Mouse (Mus musculus): Measurements from ENCODE around the gene Dnajc6. TPM values are rescaled to one million over a fixed set of nuclear protein-coding genes. Genes with fewer than 3 reads are reported as not detected.

Dnajc6 gene
- 54.1 and 56.6 TPM in 2 replicates for polyA plus RNA-seq (2015; fragmentation: Nextera tagmentation; extraction: Ambion mirVana)

DNA sequence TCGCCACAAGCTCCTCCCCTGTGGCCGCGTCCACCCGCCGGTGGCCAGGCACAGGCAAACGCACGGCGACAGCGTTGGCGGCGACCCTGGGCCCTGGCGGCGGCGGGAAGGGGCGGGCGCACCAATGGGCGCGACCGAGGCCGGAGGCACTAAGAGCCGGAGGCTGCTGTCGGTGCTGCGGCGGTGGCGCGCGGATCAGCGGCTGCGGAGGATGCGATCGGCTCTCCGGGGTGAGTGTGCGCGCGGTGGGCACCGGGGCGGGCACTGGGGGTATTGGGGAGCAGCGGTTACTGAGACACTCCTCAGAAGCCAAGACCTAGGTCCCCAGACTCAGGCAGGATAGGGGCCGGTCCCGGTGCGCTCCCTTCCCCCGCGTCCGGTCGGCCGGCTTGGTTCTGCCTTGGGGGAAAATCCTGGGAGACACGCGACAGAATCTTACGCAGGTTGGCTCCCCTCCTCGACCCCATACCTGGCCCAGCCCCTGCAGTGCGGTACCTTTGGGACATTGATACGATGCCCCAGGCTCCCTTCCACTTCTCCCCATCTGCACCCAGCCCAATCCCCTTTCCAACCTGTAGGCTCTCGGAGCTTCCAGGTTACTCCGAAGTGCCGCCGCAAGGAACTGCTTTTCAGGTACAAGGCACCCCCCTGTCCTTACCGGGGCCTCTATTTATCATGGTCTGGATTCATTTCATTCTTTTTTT is at the start of gene Dnajc6:
Dnajc6 (plus strand) TSS at position 115 of the 704 bp plus-strand sequence.
- no peak within 1 kb of the TSS for H3K27ac ChIP-seq
- H3K4me3 ChIP-seq = peak within 1 kb of the TSS; percentile 59
- H3K4me1 ChIP-seq = peaks cover 3% of the 10 kb centered on the region
- WGBS = under 1% methylated on average over 50 of the region's 57 CpGs
- peak within 1 kb of the TSS; percentile 59 for H3K9ac ChIP-seq
- ATAC-seq (replicated peaks) = peak; percentile 83
- peaks cover 18% of the 10 kb centered on the region for H3K27me3 ChIP-seq (replicated peaks)
- no peaks in the 10 kb centered on the region for H3K9me3 ChIP-seq
- H3K36me3 ChIP-seq (replicated peaks) = no peaks in the 10 kb centered on the region
- H3K4me2 ChIP-seq = peak within 1 kb of the TSS; percentile 86

DNA sequence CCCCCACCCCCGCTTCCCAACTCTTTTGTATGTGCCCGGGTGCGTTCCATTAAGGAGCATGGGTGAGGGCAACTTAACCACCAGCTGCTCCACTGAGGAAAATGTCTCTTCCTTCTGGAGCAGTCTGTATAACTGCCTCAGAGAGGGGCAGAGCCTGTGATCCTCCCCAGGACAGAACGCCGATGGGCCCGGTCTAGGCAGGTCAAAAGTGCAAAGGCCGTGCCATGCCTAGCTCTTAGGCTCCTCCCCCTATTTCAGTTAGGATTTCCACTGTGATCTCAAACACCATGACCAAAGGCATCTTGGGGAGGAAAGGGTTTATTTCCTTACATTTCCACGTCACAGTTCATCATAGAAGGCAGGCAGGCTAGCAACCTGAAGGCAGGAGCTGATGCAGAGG is 47.7 kb upstream of the Dnajc6 start:
- no peak overlapping the region for H3K4me3 ChIP-seq
- no peak overlapping the region for H3K9ac ChIP-seq
- no peak overlapping the region for H3K27ac ChIP-seq
- no peaks in the 10 kb centered on the region for H3K27me3 ChIP-seq (replicated peaks)
- no peaks in the 10 kb centered on the region for H3K36me3 ChIP-seq (replicated peaks)
- WGBS = 87% methylated on average over 8 of the region's 8 CpGs
- no peak for ATAC-seq (replicated peaks)
- H3K4me1 ChIP-seq = no peaks in the 10 kb centered on the region
- H3K9me3 ChIP-seq = no peaks in the 10 kb centered on the region
- H3K4me2 ChIP-seq = no peak overlapping the region

DNA sequence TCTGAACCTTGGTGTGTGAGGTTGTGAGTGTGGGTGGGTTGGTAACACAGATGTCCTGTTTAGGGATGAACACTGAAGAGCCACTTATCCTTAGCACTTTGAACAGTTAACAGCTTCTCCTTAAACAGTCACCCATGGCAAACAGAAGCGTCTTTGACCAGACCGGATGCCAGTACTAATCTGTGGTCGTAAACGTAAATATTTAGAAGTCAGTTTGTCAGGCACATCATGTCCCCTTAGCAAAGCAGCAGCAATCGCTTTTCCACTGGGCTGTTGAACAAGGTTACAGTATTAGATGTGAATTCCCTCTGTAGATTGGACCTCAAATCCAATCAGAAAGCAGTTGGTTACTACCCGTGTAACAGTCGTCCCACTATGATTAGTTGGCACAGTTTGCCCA is 47.1 kb upstream of the Dnajc6 start:
- Histone ChIP-seq H3K36me3 (replicated peaks) (no peaks in the 10 kb centered on the region), H3K9me3 (no peaks in the 10 kb centered on the region), H3K4me2 (no peak overlapping the region), H3K27me3 (replicated peaks) (no peaks in the 10 kb centered on the region), H3K27ac (no peak overlapping the region), H3K9ac (no peak overlapping the region), H3K4me3 (no peak overlapping the region), H3K4me1 (no peaks in the 10 kb centered on the region)
- ATAC-seq (replicated peaks) = no peak
- 92% methylated on average over 7 of the region's 7 CpGs for WGBS

DNA sequence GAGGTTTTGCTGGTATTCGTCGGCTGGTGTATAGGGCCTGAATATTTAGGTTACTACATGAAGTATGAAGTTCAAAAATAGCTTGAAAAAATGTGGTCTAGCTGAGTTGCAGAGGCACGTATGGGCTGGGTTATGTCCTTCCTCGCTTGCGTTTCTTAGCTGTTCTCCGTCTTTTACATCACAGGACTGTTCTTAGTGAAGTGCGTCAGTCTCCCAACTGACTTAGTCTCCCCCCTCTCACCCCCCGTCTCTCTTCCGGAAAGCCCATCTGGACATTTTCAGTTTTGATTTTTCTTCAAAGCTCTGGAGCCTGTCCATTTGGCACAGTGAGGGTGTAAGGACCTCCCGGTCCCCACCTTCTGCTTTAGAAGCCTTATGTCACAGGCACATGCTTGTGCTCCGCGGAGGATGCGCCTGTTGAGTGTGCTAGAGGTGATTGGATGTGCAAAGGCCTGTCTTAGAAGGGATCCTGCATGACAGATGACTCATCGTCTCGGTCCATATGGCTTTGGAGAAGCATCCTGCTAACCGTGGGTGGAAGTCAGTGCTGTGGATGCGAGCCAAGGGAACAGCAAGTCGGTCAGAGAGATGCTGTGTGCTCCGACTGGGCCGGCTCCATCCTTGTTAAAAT is 46.2 kb upstream of the Dnajc6 start:
- Histone ChIP-seq H3K36me3 (replicated peaks) (no peaks in the 10 kb centered on the region), H3K4me2 (no peak overlapping the region), H3K4me1 (no peaks in the 10 kb centered on the region), H3K4me3 (no peak overlapping the region), H3K27me3 (replicated peaks) (no peaks in the 10 kb centered on the region), H3K27ac (no peak overlapping the region), H3K9ac (no peak overlapping the region), H3K9me3 (no peaks in the 10 kb centered on the region)
- ATAC-seq (replicated peaks) = no peak
- 88% methylated on average over 20 of the region's 20 CpGs for WGBS

DNA sequence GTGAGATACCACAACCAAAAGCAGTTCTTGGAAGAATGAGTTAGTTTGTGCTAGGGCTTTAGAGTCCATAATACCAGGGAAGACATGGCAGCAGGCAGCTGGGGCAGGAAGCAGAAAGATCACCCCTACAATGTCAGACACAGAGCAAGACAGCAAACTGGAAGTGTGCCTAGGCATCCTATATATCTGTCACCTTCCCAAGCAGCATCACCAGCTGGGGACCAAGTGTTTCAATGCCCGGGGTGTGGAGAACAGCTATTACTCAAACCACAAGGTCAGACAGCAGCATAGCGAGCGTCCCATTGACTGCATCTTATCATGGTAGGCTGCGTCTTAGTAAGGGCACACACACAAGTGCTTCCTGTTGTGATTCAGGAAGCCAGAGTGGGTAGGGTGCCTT is 45.4 kb upstream of the Dnajc6 start:
- H3K4me3 ChIP-seq = no peak overlapping the region
- no peak overlapping the region for H3K27ac ChIP-seq
- H3K9ac ChIP-seq = no peak overlapping the region
- no peak for ATAC-seq (replicated peaks)
- no peaks in the 10 kb centered on the region for H3K9me3 ChIP-seq
- H3K4me2 ChIP-seq = no peak overlapping the region
- H3K27me3 ChIP-seq (replicated peaks) = no peaks in the 10 kb centered on the region
- H3K36me3 ChIP-seq (replicated peaks) = no peaks in the 10 kb centered on the region
- H3K4me1 ChIP-seq = no peaks in the 10 kb centered on the region
- 83% methylated on average over 4 of the region's 4 CpGs for WGBS

DNA sequence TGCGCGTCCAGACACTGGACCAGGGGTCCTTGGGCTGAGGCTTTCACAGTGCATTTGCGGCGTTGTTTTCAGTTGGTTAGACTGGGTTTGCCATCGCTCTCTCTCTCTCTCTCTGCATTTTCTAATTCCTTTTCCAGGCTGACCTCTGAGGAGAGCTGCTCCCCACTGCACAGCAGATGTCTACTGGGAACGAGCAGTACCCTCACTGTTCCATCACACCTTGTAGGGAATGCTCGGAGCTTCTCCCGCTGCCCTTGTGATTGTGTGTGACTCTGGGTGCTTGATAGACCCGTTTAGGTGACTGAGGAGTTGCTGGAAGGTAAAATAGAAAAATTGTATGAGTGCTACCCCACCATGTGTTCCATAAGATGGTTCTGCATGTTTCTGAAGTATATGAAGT is 43.6 kb upstream of the Dnajc6 start:
- H3K27ac ChIP-seq = no peak overlapping the region
- H3K4me1 ChIP-seq = no peaks in the 10 kb centered on the region
- H3K9me3 ChIP-seq = no peaks in the 10 kb centered on the region
- H3K4me3 ChIP-seq = no peak overlapping the region
- 93% methylated on average over 9 of the region's 9 CpGs for WGBS
- no peaks in the 10 kb centered on the region for H3K27me3 ChIP-seq (replicated peaks)
- no peak for ATAC-seq (replicated peaks)
- H3K36me3 ChIP-seq (replicated peaks) = no peaks in the 10 kb centered on the region
- H3K4me2 ChIP-seq = no peak overlapping the region
- no peak overlapping the region for H3K9ac ChIP-seq

DNA sequence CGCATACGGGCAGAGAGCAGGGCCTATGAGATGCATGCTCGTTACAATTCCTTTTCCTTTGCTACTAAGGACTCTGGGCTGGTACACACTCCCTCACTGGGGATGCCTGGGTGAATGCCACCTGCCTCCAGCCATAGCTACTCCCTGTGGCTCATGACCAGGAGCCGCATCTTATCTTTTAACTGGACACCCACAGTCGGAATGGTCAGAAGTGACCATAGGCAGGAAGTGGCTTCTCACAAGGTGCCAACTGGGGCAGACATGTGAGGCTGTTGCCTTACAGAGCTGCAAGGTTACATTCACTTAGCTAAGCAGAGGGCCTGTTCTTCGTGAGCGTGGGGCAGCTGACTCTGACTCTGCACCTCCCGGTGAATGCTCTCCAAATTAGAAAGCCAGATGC is 39.3 kb upstream of the Dnajc6 start:
- WGBS = 91% methylated on average over 8 of the region's 8 CpGs
- Histone ChIP-seq H3K27me3 (replicated peaks) (no peaks in the 10 kb centered on the region), H3K9me3 (no peaks in the 10 kb centered on the region), H3K4me2 (no peak overlapping the region), H3K4me3 (no peak overlapping the region), H3K36me3 (replicated peaks) (no peaks in the 10 kb centered on the region), H3K4me1 (no peaks in the 10 kb centered on the region), H3K9ac (no peak overlapping the region), H3K27ac (no peak overlapping the region)
- no peak for ATAC-seq (replicated peaks)

DNA sequence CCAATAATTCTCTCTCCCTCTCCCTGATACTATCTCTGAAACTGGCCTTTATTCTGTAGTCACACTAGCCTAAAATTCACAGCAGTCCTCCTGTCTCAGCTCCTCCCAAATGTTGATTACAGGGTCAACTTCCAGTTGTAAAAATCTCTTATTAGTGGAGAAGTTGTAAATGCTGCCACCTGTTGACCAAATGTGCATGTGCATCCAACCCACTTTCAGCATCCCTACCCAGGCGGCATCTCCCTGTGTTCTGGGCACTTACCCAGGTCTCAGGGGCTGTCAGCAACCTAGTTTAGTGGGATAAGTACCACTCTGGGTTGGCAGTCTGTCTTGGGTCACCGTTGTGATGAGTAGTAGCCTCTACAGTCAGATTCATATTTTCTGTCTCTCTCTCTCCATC is 38.1 kb upstream of the Dnajc6 start:
- Histone ChIP-seq H3K9me3 (no peaks in the 10 kb centered on the region), H3K4me3 (no peak overlapping the region), H3K27ac (no peak overlapping the region), H3K27me3 (replicated peaks) (no peaks in the 10 kb centered on the region), H3K4me1 (no peaks in the 10 kb centered on the region), H3K9ac (no peak overlapping the region), H3K36me3 (replicated peaks) (no peaks in the 10 kb centered on the region), H3K4me2 (no peak overlapping the region)
- ATAC-seq (replicated peaks) = no peak
- WGBS = 47% methylated on average over 2 of the region's 2 CpGs

DNA sequence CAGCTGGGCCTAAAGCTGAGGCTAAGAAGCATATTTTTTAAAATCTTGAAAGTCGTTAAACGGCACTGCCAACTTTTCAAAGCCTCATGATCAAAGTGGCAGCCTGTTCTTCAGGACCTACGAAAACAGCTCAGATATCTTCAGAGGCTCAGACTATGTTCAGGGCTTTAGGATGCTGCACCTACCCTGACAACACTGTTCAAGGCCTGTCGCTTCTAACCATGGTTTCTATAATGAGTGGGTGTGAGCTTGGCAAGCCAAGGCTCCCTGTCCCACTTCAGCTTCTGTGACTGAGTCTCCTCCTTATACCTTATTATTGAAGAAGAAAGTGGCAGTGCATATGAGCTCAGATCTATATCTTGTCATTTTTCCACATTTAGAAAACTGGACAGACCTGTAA is 37.1 kb upstream of the Dnajc6 start:
- H3K9ac ChIP-seq = no peak overlapping the region
- no peak overlapping the region for H3K27ac ChIP-seq
- no peak overlapping the region for H3K4me2 ChIP-seq
- H3K4me1 ChIP-seq = no peaks in the 10 kb centered on the region
- 88% methylated on average over 4 of the region's 4 CpGs for WGBS
- no peak for ATAC-seq (replicated peaks)
- H3K4me3 ChIP-seq = no peak overlapping the region
- no peaks in the 10 kb centered on the region for H3K36me3 ChIP-seq (replicated peaks)
- H3K27me3 ChIP-seq (replicated peaks) = no peaks in the 10 kb centered on the region
- H3K9me3 ChIP-seq = no peaks in the 10 kb centered on the region

DNA sequence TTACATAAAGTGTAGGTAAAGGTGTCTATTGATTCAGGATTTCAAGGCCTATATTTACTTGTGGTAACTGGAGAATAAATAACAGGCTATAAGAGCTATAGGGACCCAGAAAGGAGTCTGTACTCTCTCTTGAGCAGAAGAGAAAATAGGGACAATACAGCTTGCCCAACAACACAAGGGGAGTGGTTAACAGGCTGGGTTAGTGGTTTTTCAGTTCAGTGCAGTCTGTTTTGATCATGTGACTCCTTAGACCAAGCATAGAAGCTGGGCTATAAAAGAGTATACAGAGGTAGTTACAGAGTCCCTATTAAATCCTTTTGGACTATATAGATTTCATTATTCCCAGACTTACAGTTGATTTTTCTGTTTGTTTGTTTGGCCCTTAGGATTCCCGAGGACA is 36.3 kb upstream of the Dnajc6 start:
- H3K4me1 ChIP-seq = no peaks in the 10 kb centered on the region
- no peak for ATAC-seq (replicated peaks)
- no peak overlapping the region for H3K27ac ChIP-seq
- no peak overlapping the region for H3K9ac ChIP-seq
- H3K36me3 ChIP-seq (replicated peaks) = no peaks in the 10 kb centered on the region
- no peaks in the 10 kb centered on the region for H3K9me3 ChIP-seq
- WGBS = 85% methylated on average over 1 of the region's 1 CpGs
- no peak overlapping the region for H3K4me2 ChIP-seq
- no peak overlapping the region for H3K4me3 ChIP-seq
- no peaks in the 10 kb centered on the region for H3K27me3 ChIP-seq (replicated peaks)

DNA sequence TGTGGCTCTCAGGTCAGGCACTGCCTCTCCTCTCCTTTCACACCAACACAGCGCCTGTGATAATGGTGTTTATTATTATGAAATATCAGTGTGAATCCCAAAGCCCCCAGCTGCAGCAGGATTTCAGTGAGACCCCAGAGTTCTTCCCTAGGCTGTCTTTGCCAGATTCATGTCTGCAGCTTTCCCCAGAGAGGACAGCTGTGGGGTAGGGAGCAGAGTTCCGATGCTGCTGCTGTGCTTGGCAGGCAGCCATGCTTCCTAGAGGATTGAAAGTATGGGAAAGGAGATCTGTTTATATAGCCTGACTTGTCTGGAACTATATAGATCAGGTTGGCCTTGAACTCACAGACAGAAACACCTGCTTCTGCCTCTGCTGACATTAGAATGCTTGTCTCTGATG is 34.4 kb upstream of the Dnajc6 start:
- H3K36me3 ChIP-seq (replicated peaks) = no peaks in the 10 kb centered on the region
- no peak overlapping the region for H3K9ac ChIP-seq
- no peak overlapping the region for H3K4me3 ChIP-seq
- 89% methylated on average over 2 of the region's 2 CpGs for WGBS
- no peak for ATAC-seq (replicated peaks)
- H3K27ac ChIP-seq = no peak overlapping the region
- H3K27me3 ChIP-seq (replicated peaks) = no peaks in the 10 kb centered on the region
- H3K4me1 ChIP-seq = no peaks in the 10 kb centered on the region
- H3K9me3 ChIP-seq = no peaks in the 10 kb centered on the region
- no peak overlapping the region for H3K4me2 ChIP-seq

DNA sequence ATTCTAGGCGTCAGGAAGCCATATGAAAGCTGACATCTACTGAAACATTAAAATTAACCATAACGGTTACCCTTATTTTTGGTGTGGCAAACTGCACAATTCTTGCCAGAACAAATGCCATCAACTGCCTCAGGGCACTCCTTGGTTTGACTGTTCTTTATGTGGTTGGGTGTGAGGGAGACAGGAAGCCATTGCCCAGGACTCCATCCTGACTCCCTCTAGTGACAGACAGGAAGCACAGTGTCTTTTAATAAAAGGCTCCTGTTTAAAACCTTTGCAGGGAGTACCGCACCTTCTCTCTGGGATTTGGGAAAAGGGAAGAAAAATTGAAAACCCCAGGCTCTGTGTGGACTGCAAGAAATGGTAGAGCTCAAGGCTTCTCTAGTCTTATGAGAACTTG is 30.2 kb upstream of the Dnajc6 start:
- Histone ChIP-seq H3K9me3 (no peaks in the 10 kb centered on the region), H3K9ac (no peak overlapping the region), H3K27ac (no peak overlapping the region), H3K36me3 (replicated peaks) (no peaks in the 10 kb centered on the region), H3K4me2 (no peak overlapping the region), H3K4me3 (no peak overlapping the region), H3K4me1 (no peaks in the 10 kb centered on the region), H3K27me3 (replicated peaks) (no peaks in the 10 kb centered on the region)
- 91% methylated on average over 3 of the region's 3 CpGs for WGBS
- no peak for ATAC-seq (replicated peaks)

DNA sequence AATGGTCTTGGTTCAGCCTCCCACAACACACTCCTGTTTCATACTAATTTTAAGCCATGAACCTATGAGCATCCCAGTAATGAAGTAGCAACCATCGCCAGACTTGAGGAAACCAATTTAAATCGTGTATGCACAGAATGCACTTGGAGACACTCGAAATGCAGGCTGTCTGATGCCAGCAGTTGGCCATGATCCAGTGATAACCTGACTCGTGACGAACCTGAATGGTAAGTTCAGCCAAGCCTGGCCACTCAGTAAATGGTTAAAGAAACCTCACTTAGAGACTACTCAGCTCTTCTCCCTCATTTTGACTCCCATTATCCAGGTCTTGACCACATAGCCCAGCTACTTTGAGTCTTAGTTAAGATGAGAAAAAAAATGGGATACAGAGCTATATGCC is 27.2 kb upstream of the Dnajc6 start:
- no peak overlapping the region for H3K9ac ChIP-seq
- 84% methylated on average over 5 of the region's 5 CpGs for WGBS

More for the DNA sequence above, 27.2 kb upstream of the Dnajc6 start:
- H3K27ac ChIP-seq = no peak overlapping the region
- no peak overlapping the region for H3K4me2 ChIP-seq
- H3K27me3 ChIP-seq (replicated peaks) = no peaks in the 10 kb centered on the region
- no peak for ATAC-seq (replicated peaks)
- no peaks in the 10 kb centered on the region for H3K9me3 ChIP-seq
- H3K4me3 ChIP-seq = no peak overlapping the region
- no peaks in the 10 kb centered on the region for H3K36me3 ChIP-seq (replicated peaks)
- H3K4me1 ChIP-seq = no peaks in the 10 kb centered on the region

Data from midbrain, embryonic 15.5 days (tissue).